Mouse (Mus musculus): ENCODE measurements around the gene Armcx4. TPM values are rescaled to one million over a fixed set of nuclear protein-coding genes. Genes with fewer than 3 reads are reported as not detected.
"Not testable (repeated sequence)": the region's sequence is repeated elsewhere in the genome, so short reads cannot be mapped to it uniquely, and the experiment has no call there.

Gene Armcx4
- polyA plus RNA-seq, 1 experiment, result 0.16 TPM

- Histone ChIP-seq H3K4me3 (replicated peaks) (peak overlapping the region; percentile 91), H3K4me1 (peaks cover 28% of the 10 kb centered on the region), H3K36me3 (replicated peaks; ENCODE audit: low read length) (no peaks in the 10 kb centered on the region), H3K9me3 (no peaks in the 10 kb centered on the region), H3K27me3 (replicated peaks) (peaks cover 58% of the 10 kb centered on the region)
- TF ChIP-seq GATA1 (IDR thresholded peaks at IDR 0.05; ENCODE audit: borderline replicate concordance, low read length) (no peak), FLI1 (IDR thresholded peaks at IDR 0.05; ENCODE audit: low read length) (no peak)
These were observed 436 bp downstream of the Armcx4 start for GRCm38 (mm10) chrX:134686739-134687171.

- TF ChIP-seq FLI1 (IDR thresholded peaks at IDR 0.05; ENCODE audit: low read length), result no peak
- TF ChIP-seq GATA1 (IDR thresholded peaks at IDR 0.05; ENCODE audit: borderline replicate concordance, low read length), result no peak
- no peak overlapping the region for H3K4me3 ChIP-seq (replicated peaks)
- no peaks in the 10 kb centered on the region for H3K36me3 ChIP-seq (replicated peaks; ENCODE audit: low read length)
- H3K27me3 ChIP-seq (replicated peaks), result peaks cover 82% of the 10 kb centered on the region
- peaks cover 28% of the 10 kb centered on the region for H3K4me1 ChIP-seq
- no peaks in the 10 kb centered on the region for H3K9me3 ChIP-seq
These were observed 3.4 kb downstream of the Armcx4 start for GRCm38 (mm10) chrX:134689676-134690075.

- H3K4me1 ChIP-seq, result peaks cover 27% of the 10 kb centered on the region
- H3K36me3 ChIP-seq (replicated peaks; ENCODE audit: low read length), result no peaks in the 10 kb centered on the region
- TF ChIP-seq GATA1 (IDR thresholded peaks at IDR 0.05; ENCODE audit: borderline replicate concordance, low read length) (no peak), FLI1 (IDR thresholded peaks at IDR 0.05; ENCODE audit: low read length) (no peak)
- no peaks in the 10 kb centered on the region for H3K9me3 ChIP-seq
- peaks cover 83% of the 10 kb centered on the region for H3K27me3 ChIP-seq (replicated peaks)
- no peak overlapping the region for H3K4me3 ChIP-seq (replicated peaks)
These were observed 4.7 kb downstream of the Armcx4 start for GRCm38 (mm10) chrX:134690871-134691539.

- H3K4me1 ChIP-seq, result peaks cover 22% of the 10 kb centered on the region
- H3K27me3 ChIP-seq (replicated peaks), result peaks cover 77% of the 10 kb centered on the region
- no peaks in the 10 kb centered on the region for H3K9me3 ChIP-seq
- no peaks in the 10 kb centered on the region for H3K36me3 ChIP-seq (replicated peaks; ENCODE audit: low read length)
- H3K4me3 ChIP-seq (replicated peaks), result no peak overlapping the region
- TF ChIP-seq FLI1 (IDR thresholded peaks at IDR 0.05; ENCODE audit: low read length) (no peak), GATA1 (IDR thresholded peaks at IDR 0.05; ENCODE audit: borderline replicate concordance, low read length) (no peak)
These were observed 5.2 kb downstream of the Armcx4 start for GRCm38 (mm10) chrX:134691540-134691935.

- TF ChIP-seq GATA1 (IDR thresholded peaks at IDR 0.05; ENCODE audit: borderline replicate concordance, low read length) (no peak), FLI1 (IDR thresholded peaks at IDR 0.05; ENCODE audit: low read length) (no peak)
- H3K4me1 ChIP-seq, result peaks cover 4% of the 10 kb centered on the region
- no peak overlapping the region for H3K4me3 ChIP-seq (replicated peaks)
- H3K27me3 ChIP-seq (replicated peaks), result peaks cover 6% of the 10 kb centered on the region
- no peaks in the 10 kb centered on the region for H3K9me3 ChIP-seq
- peaks cover 25% of the 10 kb centered on the region for H3K36me3 ChIP-seq (replicated peaks; ENCODE audit: low read length)
These were observed 30.5 kb downstream of the Armcx4 start for GRCm38 (mm10) chrX:134716863-134717262.

- H3K36me3 ChIP-seq (replicated peaks; ENCODE audit: low read length), result peaks cover 32% of the 10 kb centered on the region
- peaks cover 4% of the 10 kb centered on the region for H3K4me1 ChIP-seq
- H3K4me3 ChIP-seq (replicated peaks), result peak within 1 kb of the TSS; percentile 93
- H3K27me3 ChIP-seq (replicated peaks), result peaks cover 6% of the 10 kb centered on the region
- TF ChIP-seq FLI1 (IDR thresholded peaks at IDR 0.05; ENCODE audit: low read length) (no peak), GATA1 (IDR thresholded peaks at IDR 0.05; ENCODE audit: borderline replicate concordance, low read length) (no peak)
- no peaks in the 10 kb centered on the region for H3K9me3 ChIP-seq
These were observed 31.5 kb downstream of the Armcx4 start, which contains the start of gene Armcx1 for GRCm38 (mm10) chrX:134717752-134718308. Gene Armcx1 (plus strand): TSS chrX:134717963.

- TF ChIP-seq GATA1 (IDR thresholded peaks at IDR 0.05; ENCODE audit: borderline replicate concordance, low read length) (no peak), FLI1 (IDR thresholded peaks at IDR 0.05; ENCODE audit: low read length) (no peak)
- Histone ChIP-seq H3K4me1 (peaks cover 6% of the 10 kb centered on the region), H3K36me3 (replicated peaks; ENCODE audit: low read length) (peaks cover 32% of the 10 kb centered on the region), H3K27me3 (replicated peaks) (peaks cover 6% of the 10 kb centered on the region), H3K4me3 (replicated peaks) (peak overlapping the region; percentile 93), H3K9me3 (no peaks in the 10 kb centered on the region)
These were observed 32.2 kb downstream of the Armcx4 start for GRCm38 (mm10) chrX:134718524-134718923.

- not testable (repeated sequence) for H3K27me3 ChIP-seq (replicated peaks); H3K9me3 ChIP-seq; H3K4me1 ChIP-seq; H3K4me3 ChIP-seq (replicated peaks)
- H3K36me3 ChIP-seq (replicated peaks; ENCODE audit: low read length), result peaks cover 39% of the 10 kb centered on the region
These were observed 37.4 kb downstream of the Armcx4 start for GRCm38 (mm10) chrX:134723762-134724161.

GRCm38 (mm10) chrX:134729778-134730177 is 43.5 kb downstream of the Armcx4 start:
- Histone ChIP-seq H3K9me3 (no peaks in the 10 kb centered on the region), H3K36me3 (replicated peaks; ENCODE audit: low read length) (peaks cover 7% of the 10 kb centered on the region), H3K27me3 (replicated peaks) (no peaks in the 10 kb centered on the region), H3K4me3 (replicated peaks) (no peak overlapping the region), H3K4me1 (peaks cover 34% of the 10 kb centered on the region)
- TF ChIP-seq FLI1 (IDR thresholded peaks at IDR 0.05; ENCODE audit: low read length) (no peak), GATA1 (IDR thresholded peaks at IDR 0.05; ENCODE audit: borderline replicate concordance, low read length) (no peak)

- Histone ChIP-seq H3K36me3 (replicated peaks; ENCODE audit: low read length) (no peaks in the 10 kb centered on the region), H3K4me3 (replicated peaks) (no peak overlapping the region), H3K9me3 (no peaks in the 10 kb centered on the region), H3K27me3 (replicated peaks) (no peaks in the 10 kb centered on the region), H3K4me1 (peaks cover 58% of the 10 kb centered on the region)
- TF ChIP-seq GATA1 (IDR thresholded peaks at IDR 0.05; ENCODE audit: borderline replicate concordance, low read length) (no peak), FLI1 (IDR thresholded peaks at IDR 0.05; ENCODE audit: low read length) (no peak)
These were observed 51.5 kb downstream of the Armcx4 start for GRCm38 (mm10) chrX:134737796-134738195.
